Mouse (Mus musculus): ENCODE results near the gene Dcst2.

- no peak for TF ChIP-seq MAFK (IDR thresholded peaks at IDR 0.05; ENCODE audit: insufficient read depth, low read depth, low read length)
- TF ChIP-seq HCFC1 (IDR thresholded peaks at IDR 0.05; ENCODE audit: borderline replicate concordance, insufficient read depth, low read length) = peak; percentile 44; the same call in 1 of the 2 replicates
- TF ChIP-seq ZC3H11A (IDR thresholded peaks at IDR 0.05; ENCODE audit: borderline replicate concordance, low read depth, low read length) = peak; percentile 66; the same call in 1 of the 2 replicates
- TF ChIP-seq ZNF384 (IDR thresholded peaks at IDR 0.05; ENCODE audit: low read depth, low read length) = no peak
Measured at GRCm38 (mm10) chr3:89340465-89340864, 21.3 kb upstream of the Dcst2 start.

Data from ES-E14 (cell line).